Mouse (Mus musculus) CH12.LX (cell line): Measurements from ENCODE around the gene Pdzrn4. TPM values are rescaled to one million over a fixed set of nuclear protein-coding genes. Genes with fewer than 3 reads are reported as not detected.

ENCODE experiments used
- DNase-seq: peaks from one replicate; pipeline ENCODE4 v3.0.0-alpha.2; 2013; ENCODE audit errors: extremely low read depth
- H3K27ac ChIP-seq: 2 replicates; pipeline ENCODE4 v1.5.1; 2012; ENCODE audit warnings: low read depth, mild to moderate bottlenecking, control low read depth, moderate library complexity; ENCODE audit not compliant: insufficient read depth
- H3K27me3 ChIP-seq: replicated peaks from 2 replicates; pipeline ENCODE3; 2012; ENCODE audit warnings: inconsistent platforms
- H3K36me3 ChIP-seq, 2 experiments: replicated peaks in 1 of 2; 2 replicates each; pipeline versions ENCODE3 to v1.6.1; 2012; ENCODE audit warnings: inconsistent platforms in 1 of 2, low read length in 1 of 2, mild to moderate bottlenecking in 1 of 2, mixed read lengths in 1 of 2, moderate library complexity in 1 of 2; ENCODE audit not compliant: control insufficient read depth in 1 of 2, insufficient read depth in 1 of 2
- H3K4me1 ChIP-seq, 2 experiments: 2 replicates each; pipeline ENCODE4 v1.6.1; 2012; ENCODE audit warnings: inconsistent platforms in 1 of 2, moderate library complexity in 1 of 2; ENCODE audit not compliant: insufficient read depth in 2 of 2, control insufficient read depth in 1 of 2
- H3K4me2 ChIP-seq: 2 replicates; pipeline ENCODE4 v1.6.1; 2012; ENCODE audit warnings: low read depth, mild to moderate bottlenecking, control low read depth; ENCODE audit not compliant: poor library complexity, insufficient read depth, severe bottlenecking
- H3K4me3 ChIP-seq, 3 experiments: fragments of 150-350 bp in 1 of 3; sonication (generic) in 1 of 3; replicated peaks in 1 of 3; 2 replicates each; pipeline versions ENCODE3 to v1.5.1; 2011 to 2012; ENCODE audit warnings: low read depth in 2 of 3, low read length in 2 of 3, mild to moderate bottlenecking in 2 of 3, moderate library complexity in 2 of 3, control low read depth in 1 of 3, improper control_type of control experiment in 1 of 3, inconsistent platforms in 1 of 3, mixed read lengths in 1 of 3; ENCODE audit not compliant: poor library complexity in 1 of 3
- H3K79me2 ChIP-seq: replicated peaks from 2 replicates; pipeline ENCODE4 v1.6.1; 2012; ENCODE audit warnings: mild to moderate bottlenecking, moderate library complexity; ENCODE audit not compliant: control insufficient read depth, poor library complexity, insufficient read depth, severe bottlenecking; ENCODE audit errors: extremely low read depth
- H3K9ac ChIP-seq: 2 replicates; pipeline ENCODE4 v1.6.1; 2012; ENCODE audit warnings: low read depth, mild to moderate bottlenecking, control low read depth, moderate library complexity; ENCODE audit not compliant: insufficient read depth
- H3K9me3 ChIP-seq: replicated peaks from 2 replicates; pipeline ENCODE3; 2012; ENCODE audit warnings: low read length, inconsistent platforms, mixed read lengths
- CHD2 ChIP-seq: IDR thresholded peaks from 2 replicates; pipeline ENCODE4 v1.6.1; 2011; ENCODE audit warnings: low read length, improper control_type of control experiment
- CTCF ChIP-seq, 2 experiments: IDR thresholded peaks in 1 of 2; conservative IDR thresholded peaks in 1 of 2; 2 replicates each; pipeline ENCODE4 v1.5.1; 2011 to 2012; ENCODE audit warnings: low read depth in 2 of 2, low read length in 2 of 2, improper control_type of control experiment in 1 of 2, inconsistent platforms in 1 of 2, mild to moderate bottlenecking in 1 of 2, moderate library complexity in 1 of 2
- EP300 ChIP-seq: IDR thresholded peaks from 2 replicates; pipeline ENCODE4 v1.6.1; 2011; ENCODE audit warnings: low read length, improper control_type of control experiment
- ETS1 ChIP-seq: conservative IDR thresholded peaks from 2 replicates; pipeline ENCODE4 v1.6.1; 2012; ENCODE audit warnings: low read depth, mild to moderate bottlenecking, inconsistent platforms, low read length, improper control_type of control experiment, moderate library complexity
- GABPA ChIP-seq: IDR thresholded peaks from 2 replicates; pipeline ENCODE4 v1.6.1; 2012; ENCODE audit warnings: low read depth, low read length, improper control_type of control experiment, inconsistent platforms; ENCODE audit not compliant: insufficient replicate concordance
- IRF4 ChIP-seq: IDR thresholded peaks from 2 replicates; pipeline ENCODE4 v1.6.1; 2014; ENCODE audit warnings: low read depth, mild to moderate bottlenecking, inconsistent platforms, low read length, improper control_type of control experiment
- JUND ChIP-seq: conservative IDR thresholded peaks from 2 replicates; pipeline ENCODE4 v1.6.1; 2011; ENCODE audit warnings: low read depth, low read length, improper control_type of control experiment
- KAT2A ChIP-seq: IDR thresholded peaks from 2 replicates; pipeline ENCODE4 v1.6.1; 2012; ENCODE audit warnings: low read length, improper control_type of control experiment, inconsistent platforms; ENCODE audit not compliant: insufficient replicate concordance
- MEF2A ChIP-seq: IDR thresholded peaks from 2 replicates; pipeline ENCODE4 v1.6.1; 2014; ENCODE audit warnings: low read depth, mild to moderate bottlenecking, inconsistent platforms, low read length, improper control_type of control experiment, borderline replicate concordance
- MYC ChIP-seq: IDR thresholded peaks from 2 replicates; pipeline ENCODE4 v1.6.1; 2011; ENCODE audit warnings: low read depth, mild to moderate bottlenecking, improper control_type of control experiment, low read length
- NELFE ChIP-seq: IDR thresholded peaks from 2 replicates; pipeline ENCODE4 v1.6.1; 2011; ENCODE audit warnings: low read depth, low read length, improper control_type of control experiment
- NRF1 ChIP-seq: IDR thresholded peaks from 2 replicates; pipeline ENCODE4 v1.6.1; 2014; ENCODE audit warnings: low read depth, mild to moderate bottlenecking, inconsistent platforms, low read length, improper control_type of control experiment, moderate library complexity
- PAX5 ChIP-seq: IDR thresholded peaks from 2 replicates; pipeline ENCODE4 v1.6.1; 2012; ENCODE audit warnings: low read length, inconsistent platforms, mixed read lengths
- POLR2A ChIP-seq: IDR thresholded peaks from 2 replicates; pipeline ENCODE4 v1.6.1; 2011; ENCODE audit warnings: low read depth, mild to moderate bottlenecking, improper control_type of control experiment, low read length
- RAD21 ChIP-seq: IDR thresholded peaks from 2 replicates; pipeline ENCODE4 v1.6.1; 2011; ENCODE audit warnings: low read depth, mild to moderate bottlenecking, low read length, improper control_type of control experiment, moderate library complexity
- RCOR1 ChIP-seq: conservative IDR thresholded peaks from 2 replicates; pipeline ENCODE4 v1.6.1; 2012; ENCODE audit warnings: low read depth, mild to moderate bottlenecking, inconsistent platforms, low read length, improper control_type of control experiment
- SIN3A ChIP-seq: IDR thresholded peaks from 2 replicates; pipeline ENCODE4 v1.6.1; 2012; ENCODE audit warnings: low read length, improper control_type of control experiment, inconsistent platforms
- SMC3 ChIP-seq: IDR thresholded peaks from 2 replicates; pipeline ENCODE4 v1.6.1; 2011; ENCODE audit warnings: low read depth, low read length, improper control_type of control experiment
- TCF12 ChIP-seq: IDR thresholded peaks from 2 replicates; pipeline ENCODE4 v1.6.1; 2014; ENCODE audit warnings: low read depth, mild to moderate bottlenecking, inconsistent platforms, low read length, improper control_type of control experiment
- UBTF ChIP-seq: IDR thresholded peaks from 2 replicates; pipeline ENCODE4 v1.6.1; 2012; ENCODE audit warnings: low read depth, mild to moderate bottlenecking, inconsistent platforms, low read length, improper control_type of control experiment, moderate library complexity
- USF1 ChIP-seq: IDR thresholded peaks from 2 replicates; pipeline ENCODE4 v1.6.1; 2014; ENCODE audit warnings: low read depth, mild to moderate bottlenecking, inconsistent platforms, low read length, improper control_type of control experiment
- ZKSCAN1 ChIP-seq: IDR thresholded peaks from 2 replicates; pipeline ENCODE4 v1.6.1; 2012; ENCODE audit warnings: low read depth, inconsistent platforms, low read length, improper control_type of control experiment, borderline replicate concordance
- ZMIZ1 ChIP-seq: IDR thresholded peaks from 2 replicates; pipeline ENCODE4 v1.6.1; 2012; ENCODE audit warnings: low read depth, mild to moderate bottlenecking, inconsistent platforms, low read length, improper control_type of control experiment
- ZNF384 ChIP-seq: IDR thresholded peaks from 2 replicates; pipeline ENCODE4 v1.6.1; 2012; ENCODE audit warnings: low read depth, low read length, improper control_type of control experiment, inconsistent platforms
- dilution Hi-C: fragments of 300-500 bp; cut with MboI; formaldehyde crosslinking; loops from 2 replicates; pipeline ENCODE4 v1.14.3; 2020; ENCODE audit warnings: low sequenced_read_pairs; ENCODE audit not compliant: extremely low pct_unique_long_range_greater_than_20kb, extremely low pct_ligation_motif_present
- in situ Hi-C: fragments of 300-500 bp; cut with MboI; formaldehyde crosslinking; loops from 3 replicates; pipeline ENCODE4 v1.14.3; 2019; ENCODE audit warnings: low sequenced_read_pairs, low pct_ligation_motif_present, low pct_unique_long_range_greater_than_20kb, mixed read lengths
- polyA plus RNA-seq: library from polyadenylated mRNA; unstranded; fragments of >175 nt; gene quantifications from 2 replicates; pipeline ENCODE4 v1.2.1, GENCODE M21; 2012; ENCODE audit warnings: low read depth; ENCODE audit not compliant: insufficient read length
- total RNA-seq, 2 experiments: library from RNA; depleted of rRNA; stranded (reverse); fragments of 300-350 nt in 1 of 2; fragments of >200 nt in 1 of 2; gene quantifications; 2 replicates each; pipeline ENCODE4 v1.2.3; 2012 to 2014

The Pdzrn4 gene
- total and polyA plus RNA-seq, 3 experiments: not detected

- H3K79me2 ChIP-seq: no peaks in the 10 kb centered on the region
- TF ChIP-seq POLR2A: no peak
- no peak for TF ChIP-seq RCOR1
- no peak for TF ChIP-seq IRF4
- no peak for TF ChIP-seq ETS1
- no peak for TF ChIP-seq ZNF384
- no peak for TF ChIP-seq UBTF
- no peak for TF ChIP-seq KAT2A
- TF ChIP-seq ZKSCAN1: no peak
- no peak for TF ChIP-seq GABPA
- TF ChIP-seq ZMIZ1: no peak
- TF ChIP-seq SIN3A: no peak
- TF ChIP-seq JUND: no peak
- no peak for TF ChIP-seq RAD21
- TF ChIP-seq EP300: no peak
- no peak for TF ChIP-seq MEF2A
- TF ChIP-seq NRF1: no peak
- no peak for TF ChIP-seq SMC3
- TF ChIP-seq USF1: no peak
- TF ChIP-seq CHD2: no peak
- TF ChIP-seq NELFE: no peak
- H3K9ac ChIP-seq: no peak overlapping the region
- no peaks in the 10 kb centered on the region for H3K4me1 ChIP-seq
- no peaks in the 10 kb centered on the region for H3K36me3 ChIP-seq
- peaks cover 58% of the 10 kb centered on the region for H3K9me3 ChIP-seq
- no peak overlapping the region for H3K4me2 ChIP-seq
- DNase-seq: no peak
- no peak overlapping the region for H3K27ac ChIP-seq
- dilution Hi-C loops: no loop called here
- in situ Hi-C loops: no loop called here
- H3K4me3 ChIP-seq: no peak overlapping the region
- no peaks in the 10 kb centered on the region for H3K27me3 ChIP-seq
Observed at GRCm38 (mm10) chr15:92571244-92571539, 174.5 kb downstream of the Pdzrn4 start.

- Histone ChIP-seq H3K79me2 (no peaks in the 10 kb centered on the region), H3K4me3 (no peak overlapping the region), H3K9ac (no peak overlapping the region), H3K9me3 (peaks cover 56% of the 10 kb centered on the region), H3K36me3 (no peaks in the 10 kb centered on the region), H3K27ac (no peak overlapping the region), H3K27me3 (no peaks in the 10 kb centered on the region), H3K4me2 (no peak overlapping the region), H3K4me1 (no peaks in the 10 kb centered on the region)
- in situ Hi-C loops (no loop called here), dilution Hi-C loops (no loop called here)
- no peak for TF ChIP-seq MYC
- TF ChIP-seq IRF4: no peak
- TF ChIP-seq CHD2: no peak
- no peak for TF ChIP-seq CTCF (conservative IDR thresholded peaks at IDR 0.05 in 1 of 2, IDR thresholded peaks at IDR 0.05 in 1 of 2; ENCODE audit: low read depth in 2 of 2, low read length in 2 of 2)
- TF ChIP-seq TCF12: no peak
- no peak for TF ChIP-seq PAX5
- TF ChIP-seq RAD21: no peak
- TF ChIP-seq UBTF: no peak
- no peak for TF ChIP-seq ZMIZ1
- DNase-seq: no peak
Observed at GRCm38 (mm10) chr15:92577476-92577875, 180.8 kb downstream of the Pdzrn4 start.
